Mouse (Mus musculus): ENCODE results near the gene Aqp7. TPM values are rescaled to one million over a fixed set of nuclear protein-coding genes. Genes with fewer than 3 reads are reported as not detected.

Aqp7 gene
- total RNA-seq, 2 experiments from 2014 or later: not detected

DNA sequence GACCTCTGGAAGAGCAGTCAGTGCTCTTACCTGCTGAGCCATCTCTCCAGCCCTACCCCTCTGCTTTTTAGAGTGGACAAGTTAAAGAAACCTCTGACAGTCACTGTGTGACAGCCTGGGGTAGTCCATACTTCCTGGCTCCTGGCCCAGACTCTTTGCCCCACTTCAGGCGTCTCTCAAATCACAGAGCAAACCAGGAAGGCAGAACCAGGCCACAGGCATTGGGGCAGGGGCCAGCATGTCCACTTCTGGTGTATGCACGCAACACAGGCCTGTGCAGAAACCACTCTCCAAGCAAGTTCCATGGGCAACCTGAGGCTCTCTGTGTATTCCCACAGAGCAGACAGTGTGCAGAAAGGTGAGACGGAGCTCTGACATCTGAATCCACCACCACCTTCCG is 17.3 kb upstream of the Aqp7 start:
- DNase-seq (ENCODE audit: extremely low spot score in 1 of 2, low spot score in 2 of 2): no peak

DNA sequence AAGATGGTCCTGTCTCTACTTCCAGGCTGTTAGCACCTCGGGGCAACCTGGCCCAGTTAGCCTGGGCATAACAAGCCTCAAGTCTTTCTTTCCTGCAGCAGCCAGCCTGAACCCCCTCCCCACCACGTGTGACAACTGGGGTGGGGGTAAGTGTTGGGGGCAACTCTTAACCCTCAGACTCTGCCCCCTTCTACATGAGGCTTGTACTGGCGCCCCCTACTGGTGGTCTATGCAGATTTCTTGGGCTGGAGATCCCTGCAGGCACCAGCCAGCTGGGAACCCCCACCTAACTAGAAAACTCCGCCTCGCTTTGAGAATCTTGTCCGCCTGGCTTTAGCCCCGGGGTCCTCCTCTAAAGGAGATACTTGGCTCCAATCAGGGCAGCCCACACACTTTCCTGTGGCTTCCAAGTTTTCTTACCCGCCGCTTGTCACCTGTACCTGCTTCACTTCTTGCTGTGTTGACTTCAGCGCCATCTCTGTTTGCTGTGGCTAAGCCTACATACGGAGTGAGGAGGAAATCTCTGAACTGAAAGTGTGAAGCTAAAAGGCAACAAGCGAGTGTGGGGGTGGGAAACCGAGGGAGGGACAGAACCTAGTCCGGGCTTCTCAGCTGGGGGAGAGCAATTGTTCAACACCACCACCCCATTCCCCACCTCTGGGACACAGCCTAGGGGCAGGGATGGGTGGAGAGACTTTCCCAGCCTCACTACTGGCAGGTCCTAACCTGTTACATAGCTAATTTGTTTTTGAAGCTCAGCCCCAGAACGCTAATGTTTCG is 16.1 kb upstream of the Aqp7 start:
- intact Hi-C loops (cut with DNase I): no loop called here
- DNase-seq (ENCODE audit: extremely low spot score in 1 of 2, low spot score in 2 of 2): no peak

More for the DNA sequence above, 17.3 kb upstream of the Aqp7 start:
- intact Hi-C loops (cut with DNase I): no loop called here

- intact Hi-C loops (cut with DNase I): no loop called here
- DNase-seq (ENCODE audit: extremely low spot score in 1 of 2, low spot score in 2 of 2): no peak
Measured at GRCm38 (mm10) chr4:41063351-41063750, 15.4 kb upstream of the Aqp7 start.

- DNase-seq (ENCODE audit: extremely low spot score in 1 of 2, low spot score in 2 of 2): no peak
- intact Hi-C loops (cut with DNase I): no loop called here
Measured at GRCm38 (mm10) chr4:41057361-41057760, 9.4 kb upstream of the Aqp7 start.

GRCm38 (mm10) chr4:41056742-41057332 is 8.9 kb upstream of the Aqp7 start:
- no peak for DNase-seq (ENCODE audit: extremely low spot score in 1 of 2, low spot score in 2 of 2)
- intact Hi-C loops (cut with DNase I): no loop called here

DNA sequence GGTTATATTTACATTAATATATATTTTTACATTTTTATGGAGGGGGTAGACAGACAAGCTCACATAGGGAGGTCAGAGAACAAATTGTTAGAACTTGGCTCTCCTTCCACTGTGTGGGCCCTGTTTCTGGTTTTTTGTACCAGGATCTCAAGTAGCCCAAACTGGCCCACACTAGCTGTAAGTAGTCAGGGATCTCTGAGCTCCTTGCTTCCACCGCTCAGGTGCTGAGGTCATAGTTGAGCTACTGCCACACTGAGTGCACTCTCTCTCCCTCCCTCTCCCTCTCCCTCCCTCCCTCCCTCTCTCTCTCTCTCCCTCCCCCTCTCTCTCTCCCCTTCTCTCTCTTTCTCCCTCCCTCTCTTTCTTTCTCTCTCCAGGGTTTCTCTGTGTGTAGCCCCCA is 8.3 kb upstream of the Aqp7 start:
- intact Hi-C loops (cut with DNase I): no loop called here
- no peak for DNase-seq (ENCODE audit: extremely low spot score in 1 of 2, low spot score in 2 of 2)

DNA sequence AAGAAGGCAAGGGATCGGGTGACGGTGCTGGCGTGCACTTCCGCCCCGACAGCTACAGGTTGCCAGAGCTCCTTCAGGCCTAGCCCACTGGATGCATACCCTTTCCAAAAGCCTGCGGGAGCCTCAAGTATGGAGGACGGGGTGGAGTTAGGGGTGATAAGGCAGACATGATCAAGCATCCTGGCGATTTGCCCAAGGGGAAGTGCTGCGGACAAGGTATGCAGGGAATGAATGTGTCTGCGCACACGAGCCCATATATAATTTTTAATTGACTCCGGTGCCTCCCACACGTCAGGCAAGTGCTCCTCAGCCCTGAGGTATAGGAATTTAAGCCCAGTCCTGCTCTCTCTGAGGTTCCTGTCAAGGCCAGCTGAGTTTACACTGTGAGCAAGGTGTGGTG is 7.2 kb upstream of the Aqp7 start:
- no peak for DNase-seq (ENCODE audit: extremely low spot score in 1 of 2, low spot score in 2 of 2)
- intact Hi-C loops (cut with DNase I): no loop called here

- intact Hi-C loops (cut with DNase I): no loop called here
- no peak for DNase-seq (ENCODE audit: extremely low spot score in 1 of 2, low spot score in 2 of 2)
Measured at GRCm38 (mm10) chr4:41051781-41052180, 3.8 kb upstream of the Aqp7 start.

DNA sequence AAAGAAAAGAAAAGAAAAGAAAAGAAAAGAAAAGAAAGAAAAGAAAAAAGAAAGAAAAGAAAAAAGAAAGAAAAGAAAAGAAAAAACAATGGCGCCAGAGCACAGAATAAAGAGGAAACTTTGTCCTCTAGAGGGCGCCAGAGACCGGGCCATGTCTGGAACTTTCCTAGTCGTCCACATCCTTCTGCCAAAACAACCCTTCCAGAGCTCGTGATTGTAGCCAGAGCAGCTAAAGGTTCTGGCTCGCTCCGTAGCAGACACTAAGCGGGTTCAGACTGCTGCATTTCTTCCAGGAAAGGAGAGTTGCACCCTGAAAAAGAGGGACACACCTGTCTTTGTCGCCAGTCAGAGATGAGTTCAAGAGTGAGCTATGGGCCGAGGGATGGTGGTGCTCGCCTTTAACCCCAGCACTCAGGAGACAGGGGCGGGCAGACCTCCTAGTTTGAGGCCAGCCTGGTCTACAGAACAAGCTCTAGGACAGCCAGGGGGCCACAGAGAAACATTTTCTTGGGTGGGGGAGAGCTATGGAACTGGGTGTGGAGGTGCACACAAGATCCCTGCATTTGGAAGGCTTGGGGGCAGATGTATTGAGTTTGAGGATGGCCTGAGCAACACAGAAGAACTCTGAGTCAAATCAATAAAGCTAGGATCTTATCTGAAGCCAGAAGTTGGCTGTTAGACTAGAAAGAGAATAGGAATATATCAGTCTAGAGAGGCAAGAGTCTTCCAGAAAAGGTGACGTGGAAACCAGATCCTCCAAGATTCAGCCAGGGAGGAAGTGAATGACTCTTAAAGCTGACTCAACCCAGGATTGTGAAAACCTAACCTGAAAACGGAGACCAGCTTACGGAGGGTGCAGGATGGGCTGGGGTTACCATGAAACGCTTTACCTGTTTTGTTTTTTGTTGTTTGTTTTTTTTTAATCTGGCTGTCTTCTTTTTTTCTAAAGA is 3.1 kb upstream of the Aqp7 start:
- peak; percentile 81 to 86 for DNase-seq (ENCODE audit: extremely low spot score in 1 of 2, low spot score in 2 of 2)

GRCm38 (mm10) chr4:41048926-41049325 is 987 bp upstream of the Aqp7 start:
- intact Hi-C loops (cut with DNase I): loop anchor here (10.0 kb wide), 1 partner anchor 176 kb away; no protein-coding TSS in a partner anchor

More for the DNA sequence above, 3.1 kb upstream of the Aqp7 start:
- intact Hi-C loops (cut with DNase I): loop anchor here (1.0 kb wide), 1 partner anchor 68 kb away; no protein-coding TSS in a partner anchor

GRCm38 (mm10) chr4:41046254-41046795 is 1.6 kb downstream of the Aqp7 start:
- no peak for DNase-seq (ENCODE audit: extremely low spot score in 1 of 2, low spot score in 2 of 2)
- intact Hi-C loops (cut with DNase I): loop anchor here (10.0 kb wide), 1 partner anchor 178 kb away; no protein-coding TSS in a partner anchor

More at GRCm38 (mm10) chr4:41048926-41049325, 987 bp upstream of the Aqp7 start:
- no peak for DNase-seq (ENCODE audit: extremely low spot score in 1 of 2, low spot score in 2 of 2)

GRCm38 (mm10) chr4:41045288-41045687 is 2.7 kb downstream of the Aqp7 start:
- intact Hi-C loops (cut with DNase I): loop anchor here (10.0 kb wide), 1 partner anchor 180 kb away; no protein-coding TSS in a partner anchor

GRCm38 (mm10) chr4:41043961-41044360 is 4.0 kb downstream of the Aqp7 start:
- intact Hi-C loops (cut with DNase I): loop anchor here (10.0 kb wide), 1 partner anchor 181 kb away; no protein-coding TSS in a partner anchor

More at GRCm38 (mm10) chr4:41045288-41045687, 2.7 kb downstream of the Aqp7 start:
- DNase-seq (ENCODE audit: extremely low spot score in 1 of 2, low spot score in 2 of 2): no peak

GRCm38 (mm10) chr4:41042880-41043279 is 5.1 kb downstream of the Aqp7 start:
- no peak for DNase-seq (ENCODE audit: extremely low spot score in 1 of 2, low spot score in 2 of 2)
- intact Hi-C loops (cut with DNase I): loop anchor here (10.0 kb wide), 1 partner anchor 182 kb away; no protein-coding TSS in a partner anchor

More at GRCm38 (mm10) chr4:41043961-41044360, 4.0 kb downstream of the Aqp7 start:
- no peak for DNase-seq (ENCODE audit: extremely low spot score in 1 of 2, low spot score in 2 of 2)

- DNase-seq (ENCODE audit: extremely low spot score in 1 of 2, low spot score in 2 of 2): no peak
- intact Hi-C loops (cut with DNase I): loop anchor here (10.0 kb wide), 1 partner anchor 184 kb away; no protein-coding TSS in a partner anchor
Measured at GRCm38 (mm10) chr4:41040983-41041382, 7.0 kb downstream of the Aqp7 start.

DNA sequence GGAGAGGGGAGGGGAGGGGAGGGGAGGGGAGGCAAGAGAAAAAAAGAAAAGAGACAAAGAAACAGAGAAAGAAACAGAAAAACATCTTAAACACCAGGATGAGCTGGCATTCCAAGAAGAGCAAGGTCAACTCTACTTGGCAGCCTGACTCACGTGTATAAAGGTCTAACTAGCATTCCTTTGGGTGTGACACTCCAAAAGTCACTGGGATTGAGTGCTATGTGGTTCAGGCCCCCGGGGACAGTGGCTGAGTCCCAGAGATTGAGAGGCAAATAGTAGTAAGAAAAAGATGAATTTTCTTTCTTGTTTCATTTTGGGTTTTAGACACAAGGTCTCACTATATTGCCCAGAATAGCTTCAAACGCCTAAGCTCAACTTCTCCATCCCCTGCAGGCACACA is 10.0 kb downstream of the Aqp7 start:
- no peak for DNase-seq (ENCODE audit: extremely low spot score in 1 of 2, low spot score in 2 of 2)
- intact Hi-C loops (cut with DNase I): no loop called here

DNA sequence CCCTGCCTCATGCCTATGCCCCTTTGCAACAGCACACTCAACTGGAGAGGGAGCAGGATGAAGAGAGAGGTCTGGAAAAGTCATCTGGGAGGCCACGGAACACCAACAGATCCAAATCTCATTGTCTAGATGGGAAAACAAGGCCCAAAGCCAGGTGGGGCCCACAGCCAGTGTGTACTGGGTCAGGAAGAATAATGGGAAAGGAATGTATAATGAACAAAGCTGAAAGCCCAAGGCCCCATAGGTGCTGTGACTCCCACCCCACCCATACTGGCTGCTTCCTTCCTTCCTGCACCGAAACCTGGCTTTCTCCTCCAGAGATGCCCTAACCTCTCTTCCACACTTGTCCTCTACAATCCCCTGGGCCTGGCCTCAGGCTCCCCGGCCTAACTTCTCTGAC is 16.7 kb downstream of the Aqp7 start:
- intact Hi-C loops (cut with DNase I): no loop called here
- DNase-seq (ENCODE audit: extremely low spot score in 1 of 2, low spot score in 2 of 2): no peak

DNA sequence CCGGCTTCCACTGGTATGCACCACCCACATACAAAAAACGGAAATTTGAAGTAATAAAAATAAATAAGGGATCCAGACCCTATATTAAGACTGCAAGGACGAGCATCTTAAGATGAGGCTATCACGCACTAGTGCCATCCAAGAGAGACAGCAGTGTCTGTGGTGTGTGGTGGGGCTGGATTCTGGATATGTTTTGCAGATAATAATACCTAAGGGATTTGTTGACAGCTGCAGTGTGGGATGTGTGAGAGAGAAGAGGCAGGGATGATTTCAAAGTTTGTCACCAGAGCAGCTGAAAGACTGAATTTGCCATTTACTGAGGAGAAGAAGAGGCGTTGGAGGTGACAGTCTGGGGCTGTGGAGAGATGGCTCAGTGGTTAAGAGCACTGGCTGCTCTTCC is 18.6 kb downstream of the Aqp7 start:
- DNase-seq (ENCODE audit: extremely low spot score in 1 of 2, low spot score in 2 of 2): peak in 1 of 2 experiments; percentile 40
- intact Hi-C loops (cut with DNase I): no loop called here

All from left cerebral cortex, postnatal 10 days (tissue).